Mouse (Mus musculus) E14TG2a.4 (cell line): Measurements from ENCODE around the gene Marcksl1.

Experiments
- CTCF ChIP-seq: conservative IDR thresholded peaks from 2 replicates; pipeline ENCODE4 v1.5.1; 2014; ENCODE audit warnings: low read length
- NANOG ChIP-seq: IDR thresholded peaks from 2 replicates; pipeline ENCODE4 v1.6.1; 2014; ENCODE audit warnings: borderline replicate concordance, low read length, mixed read lengths

DNA sequence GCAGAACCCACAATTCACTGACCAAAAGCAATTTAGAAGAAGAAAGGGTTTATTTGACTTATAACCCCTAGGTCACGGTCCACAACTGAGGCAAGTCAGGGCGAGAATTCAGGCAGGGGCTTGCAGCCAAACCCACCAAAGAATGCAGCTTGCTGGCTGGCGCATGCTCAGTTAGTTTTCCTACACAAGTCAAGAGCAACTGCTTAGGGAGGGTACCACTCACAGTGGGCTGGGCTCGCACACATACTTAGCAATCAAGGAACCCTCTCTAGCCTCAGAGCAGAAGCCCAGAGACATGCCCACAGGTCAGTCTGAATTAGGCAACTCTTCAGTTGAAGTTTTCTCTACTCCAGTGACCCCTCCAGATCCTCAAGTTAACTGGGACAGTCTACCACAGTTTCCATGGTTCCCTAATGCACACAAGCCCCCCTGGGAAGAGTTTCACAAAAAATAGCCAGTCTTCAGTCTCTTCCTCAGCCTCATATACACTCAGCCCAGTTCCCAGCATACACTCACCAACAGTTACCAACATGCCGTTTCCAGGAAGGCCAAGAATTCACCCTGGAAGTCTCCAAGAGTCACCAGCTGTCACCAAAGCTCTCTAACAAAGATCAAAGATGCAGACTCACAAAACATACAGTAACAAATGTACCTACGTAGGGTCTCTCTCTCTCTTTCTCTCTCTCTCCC is 2.5 kb upstream of the Marcksl1 start:
- TF ChIP-seq CTCF (no peak), NANOG (no peak)
